Mouse (Mus musculus) kidney, postnatal 10 days (tissue): ENCODE data around the gene Psmb4.
"Not testable (repeated sequence)": the region's sequence is repeated elsewhere in the genome, so short reads cannot be mapped to it uniquely, and the experiment has no call there.

Experiments
- DNase-seq: peaks from one replicate; pipeline ENCODE4 v3.0.0; 2021; ENCODE audit warnings: mixed read lengths

Psmb4 gene

DNA sequence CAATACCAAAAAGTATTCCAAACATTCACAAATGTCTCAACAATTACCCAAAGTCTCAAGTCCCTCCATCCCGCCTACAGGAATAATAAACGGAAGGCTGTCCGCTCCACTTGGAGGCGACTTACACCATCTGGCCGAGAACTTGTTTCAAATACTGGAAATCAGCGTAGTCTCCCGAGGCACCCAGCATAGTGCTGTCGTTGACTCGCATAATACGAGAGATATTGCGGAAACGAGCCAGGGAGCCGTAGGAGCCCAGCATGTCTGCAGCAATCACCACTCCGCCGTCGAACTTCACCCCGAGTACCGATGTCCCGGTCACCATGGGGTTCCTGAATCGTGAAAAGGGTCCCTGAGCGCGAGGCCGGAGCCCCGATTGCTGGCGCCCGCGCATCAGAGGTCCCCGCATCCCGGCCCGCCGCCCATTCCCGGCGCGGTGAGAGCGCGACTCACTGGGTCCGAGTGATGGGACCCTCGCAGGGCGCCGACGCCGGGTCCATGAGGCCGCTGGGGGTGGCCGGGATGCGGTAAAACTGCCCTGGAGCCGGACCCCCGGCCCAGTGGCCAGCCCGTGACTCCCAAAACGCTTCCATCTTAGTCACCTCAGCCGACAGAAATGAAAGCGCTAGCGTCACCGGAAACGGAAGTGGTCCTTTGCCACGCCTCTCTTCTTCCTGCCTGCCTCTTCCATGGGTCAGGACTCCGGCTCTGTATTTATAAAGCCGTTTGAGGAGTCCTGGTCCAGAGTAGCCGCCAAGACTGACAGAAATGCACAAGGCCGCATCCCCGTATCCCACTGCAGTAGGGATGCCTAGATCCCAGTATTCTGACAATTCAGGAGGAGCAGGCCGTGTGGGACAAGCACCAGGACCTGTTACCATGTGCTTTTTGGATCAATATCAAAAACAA, at the start of gene Psmb4:
Gene Psmb4, minus strand, starts transcription at position 646 of the 909 bp plus-strand sequence.
- DNase-seq = peak; percentile 91

DNA sequence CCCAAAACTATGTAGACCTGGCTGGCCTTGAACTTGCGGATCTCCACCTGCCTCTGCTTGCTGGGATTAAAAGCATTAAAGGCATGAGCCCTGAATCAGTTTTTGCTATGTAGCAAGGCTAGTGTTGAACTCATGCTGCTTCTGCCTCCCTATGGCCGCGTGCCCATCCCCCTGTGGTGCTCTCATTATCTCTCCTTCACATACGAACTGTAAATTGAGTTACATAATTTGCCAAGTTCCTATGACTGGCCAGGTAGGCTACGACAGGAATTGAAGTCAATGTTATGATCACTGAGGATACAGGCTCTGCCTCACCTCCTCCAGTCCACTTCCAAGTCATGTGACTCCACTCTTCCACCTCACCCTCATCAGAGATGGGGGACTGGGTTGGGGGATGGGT, 49.4 kb upstream of the Psmb4 start:
- DNase-seq = not testable (repeated sequence)

DNA sequence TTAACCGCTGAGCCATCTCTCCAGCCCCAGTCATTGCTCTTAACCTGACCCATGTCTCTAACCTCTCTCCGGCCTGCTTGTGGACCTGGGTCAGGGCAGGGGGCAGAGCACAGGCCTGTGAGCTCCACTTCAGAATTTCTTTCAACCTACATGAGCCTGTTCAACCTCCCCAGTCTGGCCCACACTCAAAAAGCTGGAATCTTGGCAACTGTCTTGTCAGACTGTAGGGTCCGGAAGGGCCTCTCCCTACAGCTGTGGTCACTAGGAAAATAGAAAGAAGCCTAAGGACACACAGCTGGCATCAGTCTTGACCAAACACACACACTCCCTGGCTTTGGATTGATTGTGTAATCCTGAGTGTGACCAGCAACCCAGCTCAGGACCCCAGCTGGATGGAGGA, 48.6 kb upstream of the Psmb4 start:
- DNase-seq = peak; percentile 83

DNA sequence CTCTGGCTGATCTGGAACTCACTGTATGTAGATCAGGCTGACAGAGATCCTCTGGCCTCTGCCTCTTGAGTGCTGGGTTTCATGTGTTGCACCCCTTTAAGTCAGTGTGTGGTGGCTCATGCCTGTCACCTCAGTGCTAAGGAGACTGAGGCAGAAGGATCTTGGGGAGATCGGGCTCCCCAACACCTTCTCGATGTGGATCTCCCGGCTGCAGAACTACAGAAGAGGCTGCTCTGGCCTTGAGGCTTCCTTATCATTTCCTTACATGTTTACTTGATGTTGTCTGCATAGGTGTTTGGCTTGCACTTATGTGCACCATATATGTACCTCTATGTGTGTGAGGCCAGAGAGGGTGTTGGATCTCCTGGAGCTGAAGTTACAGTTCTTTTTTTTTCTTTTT, 47.8 kb upstream of the Psmb4 start:
- not testable (repeated sequence) for DNase-seq

DNA sequence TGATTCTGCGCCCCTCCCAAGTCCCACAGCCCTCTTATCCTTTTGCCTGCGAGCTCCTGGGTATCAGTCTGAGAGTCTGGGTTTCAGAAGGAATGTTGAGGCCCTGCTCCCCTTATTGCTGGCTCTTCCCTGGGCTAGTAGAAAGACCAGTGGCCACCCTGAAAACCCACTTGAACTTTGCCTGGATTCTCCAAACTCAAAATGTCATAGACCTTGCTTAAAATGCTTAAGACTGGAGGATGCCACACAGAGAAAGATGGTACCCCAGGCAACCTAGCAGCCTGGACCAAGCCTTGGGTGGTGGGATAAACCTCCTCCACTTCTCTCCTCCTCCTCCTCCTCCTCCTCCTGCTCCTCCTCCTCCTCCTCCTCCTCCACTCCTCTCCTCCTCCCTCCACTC, 46.8 kb upstream of the Psmb4 start:
- DNase-seq = not testable (repeated sequence)

DNA sequence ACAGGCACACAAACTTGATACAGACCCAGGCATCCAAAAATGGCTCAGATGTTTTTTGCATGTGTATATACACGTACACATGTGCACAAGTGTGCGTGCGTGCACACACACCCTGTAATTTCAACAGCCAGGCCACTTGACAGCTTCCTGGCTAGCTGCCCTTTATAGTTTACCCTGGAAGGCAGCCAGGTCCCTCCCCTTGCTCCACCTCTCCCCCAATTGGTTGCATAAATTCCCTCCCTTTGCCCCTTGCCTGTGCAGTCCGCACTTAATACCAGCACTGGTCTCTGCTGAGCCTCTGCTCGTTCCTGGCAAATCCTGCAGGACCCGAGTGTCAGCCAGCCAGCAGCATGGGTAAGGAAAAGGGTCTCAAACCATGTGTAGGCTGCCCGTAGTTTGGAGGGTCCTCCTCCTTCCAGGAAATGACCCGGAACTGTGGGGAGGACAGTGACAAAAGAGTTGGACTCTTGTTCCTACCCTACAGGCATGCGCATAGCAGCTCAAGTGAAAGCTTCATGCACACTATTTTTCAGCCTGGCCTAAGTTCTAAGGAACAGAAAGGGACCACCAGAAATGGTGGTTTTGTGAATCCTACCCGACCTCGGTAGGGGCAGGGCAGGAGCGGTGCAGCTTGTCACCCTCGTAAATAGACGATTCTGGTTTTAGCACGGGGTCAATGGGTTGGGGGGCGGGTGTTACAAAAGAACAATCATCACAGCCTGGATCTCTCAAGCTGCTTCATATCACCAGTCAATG, 46.2 kb upstream of the Psmb4 start, which contains the start of gene Selenbp1:
Gene Selenbp1, plus strand, starts transcription at position 248 of the 756 bp plus-strand sequence.
- DNase-seq = peak; percentile 93

DNA sequence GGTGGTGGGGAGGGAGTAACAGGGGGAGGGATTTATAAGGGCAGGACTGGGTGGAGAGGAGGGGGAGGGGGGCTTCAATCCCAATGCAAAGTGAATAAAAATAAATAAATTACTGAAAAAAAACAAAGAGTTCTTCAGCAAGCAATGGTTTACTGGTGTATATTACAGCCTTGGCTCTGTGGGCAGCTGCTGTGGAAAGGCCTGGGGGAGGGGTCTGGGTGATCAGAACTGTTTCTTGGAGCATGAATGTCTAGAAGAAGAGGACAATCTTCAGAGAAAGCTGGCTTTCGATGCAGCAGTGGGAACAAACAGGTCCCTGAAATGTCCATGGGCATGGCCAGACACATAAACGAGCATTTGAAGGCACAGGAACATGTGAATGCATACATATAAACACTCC, 45.5 kb upstream of the Psmb4 start:
- not testable (repeated sequence) for DNase-seq

DNA sequence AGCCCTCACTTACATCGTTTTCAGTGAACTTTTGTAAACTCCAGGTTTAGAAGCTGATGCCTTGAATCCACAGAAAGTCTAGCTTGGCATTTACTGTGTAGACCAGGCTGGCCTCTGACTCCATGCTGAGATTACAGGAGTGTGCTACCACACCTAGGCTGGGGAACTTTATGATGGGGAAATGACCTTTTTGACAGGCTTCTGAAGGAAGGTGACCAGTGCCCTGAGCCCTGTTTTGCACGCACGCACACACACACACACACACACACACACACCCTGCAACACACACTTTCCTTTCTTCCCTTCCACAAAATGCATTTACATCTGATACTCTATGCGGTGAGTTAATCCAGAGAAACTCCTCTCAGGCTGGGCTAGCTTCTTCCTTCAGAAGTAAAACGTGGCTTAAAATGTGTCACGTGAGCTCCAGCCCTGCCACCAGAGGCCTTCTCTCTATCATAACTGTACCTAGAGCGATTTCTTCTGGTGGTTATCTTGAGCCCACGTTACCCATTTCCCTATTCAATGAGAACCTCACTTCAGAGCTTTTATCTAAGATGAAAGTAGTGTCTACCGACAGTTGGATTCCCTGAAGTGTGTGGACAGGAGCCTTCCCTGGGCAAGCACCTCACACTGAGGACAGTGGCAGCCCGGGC, 44.8 kb upstream of the Psmb4 start:
- not testable (repeated sequence) for DNase-seq

DNA sequence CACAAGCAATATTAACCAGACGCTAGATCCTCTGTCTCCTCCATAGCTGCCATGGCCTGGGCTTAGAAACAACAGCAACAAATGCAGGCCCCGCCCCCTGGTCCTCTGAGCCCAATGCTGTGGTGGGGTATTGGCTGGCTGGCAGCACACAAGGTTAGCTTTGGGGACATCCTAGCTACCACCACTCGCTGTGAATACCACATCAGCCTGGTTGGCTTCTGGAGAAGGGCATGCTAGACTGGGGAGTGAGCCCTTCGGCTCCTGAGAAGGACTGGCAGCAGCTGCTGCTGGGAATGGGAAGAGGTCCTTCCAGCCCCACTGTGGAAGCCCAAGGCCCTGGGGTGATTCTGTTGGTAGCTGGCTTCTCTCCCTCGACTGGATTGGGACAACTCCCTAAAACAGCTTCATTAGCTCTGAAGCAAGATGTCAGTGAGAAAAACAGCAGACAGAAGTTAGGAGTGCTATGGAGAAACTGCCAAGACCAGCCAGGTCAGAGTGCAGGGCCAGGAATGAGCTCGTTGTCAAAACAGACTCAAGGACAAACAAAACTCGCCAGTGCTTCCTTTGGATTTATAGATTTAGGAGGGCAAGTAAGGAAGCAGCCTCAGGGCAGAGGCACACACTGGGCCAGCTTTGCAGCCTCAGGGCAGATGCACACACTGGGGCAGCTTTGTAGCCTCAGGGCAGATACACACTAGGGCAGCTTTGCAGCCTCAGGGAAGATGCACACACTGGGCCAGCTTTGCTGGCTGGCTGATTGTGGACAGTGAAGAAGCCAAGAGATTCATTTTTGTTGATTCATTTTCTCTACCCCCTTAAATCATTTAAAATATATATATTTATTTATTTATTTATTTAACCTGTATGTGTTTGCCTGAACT, 43.9 kb upstream of the Psmb4 start:
- peak; percentile 67 for DNase-seq

DNA sequence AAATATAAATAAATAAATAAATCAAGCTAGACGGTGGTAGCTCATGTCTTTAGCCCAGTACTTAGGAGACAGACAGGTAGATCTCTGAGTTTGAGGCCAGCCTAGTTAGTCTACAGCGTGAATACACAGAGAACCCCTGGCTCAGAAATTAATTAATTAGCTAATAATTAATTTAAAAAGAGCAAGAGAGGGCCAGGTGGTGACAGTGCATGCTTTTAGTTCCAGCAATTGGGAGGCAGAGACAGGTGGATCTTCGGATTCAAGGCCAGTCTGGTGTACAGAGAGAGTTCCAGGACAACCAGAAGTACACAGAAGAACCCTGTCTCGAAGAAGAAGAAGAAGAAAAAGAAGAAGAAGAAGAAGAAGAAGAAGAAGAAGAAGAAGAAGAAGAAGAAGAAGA, 42.2 kb upstream of the Psmb4 start:
- DNase-seq = not testable (repeated sequence)

DNA sequence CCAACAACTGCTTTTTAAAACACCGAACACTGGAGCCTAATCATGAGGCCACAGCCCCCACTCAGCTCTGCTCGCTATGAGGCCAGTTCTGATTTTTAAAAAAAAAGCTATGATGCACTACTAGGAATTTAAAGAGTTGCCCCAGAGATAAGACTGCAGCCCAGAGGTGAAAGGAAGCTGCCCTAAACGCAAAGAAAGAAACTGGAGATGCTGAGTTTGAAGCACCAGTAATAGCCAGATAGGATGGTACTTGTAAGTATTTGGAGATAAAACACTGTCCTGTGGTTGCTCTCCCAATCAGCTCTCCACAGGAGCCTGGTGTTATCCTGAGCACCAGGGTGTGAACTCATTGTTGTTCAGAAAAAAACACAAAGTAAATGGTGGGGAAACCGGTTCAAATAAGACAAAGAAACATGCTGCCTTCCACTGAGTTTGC, 39.6 kb upstream of the Psmb4 start:
- not testable (repeated sequence) for DNase-seq

DNA sequence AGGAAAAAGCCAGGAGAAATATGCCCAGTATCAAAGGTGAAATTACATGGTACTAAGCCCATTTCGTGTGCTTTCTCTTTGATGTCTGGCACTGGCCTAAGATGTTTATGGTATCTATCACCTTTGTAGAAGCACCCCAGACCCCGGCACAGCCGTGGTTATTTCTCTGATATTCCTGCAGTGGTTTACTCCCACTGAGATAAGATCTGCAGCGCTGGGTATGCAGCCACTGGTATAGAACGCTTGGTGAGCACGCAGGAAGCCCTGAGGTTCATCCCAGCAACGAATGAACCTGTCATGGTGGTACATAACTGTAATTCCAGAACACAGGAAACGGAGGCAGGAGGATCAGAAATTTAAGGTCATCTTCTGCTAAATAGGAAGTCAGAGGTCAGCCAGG, 37.9 kb upstream of the Psmb4 start:
- DNase-seq = no peak

DNA sequence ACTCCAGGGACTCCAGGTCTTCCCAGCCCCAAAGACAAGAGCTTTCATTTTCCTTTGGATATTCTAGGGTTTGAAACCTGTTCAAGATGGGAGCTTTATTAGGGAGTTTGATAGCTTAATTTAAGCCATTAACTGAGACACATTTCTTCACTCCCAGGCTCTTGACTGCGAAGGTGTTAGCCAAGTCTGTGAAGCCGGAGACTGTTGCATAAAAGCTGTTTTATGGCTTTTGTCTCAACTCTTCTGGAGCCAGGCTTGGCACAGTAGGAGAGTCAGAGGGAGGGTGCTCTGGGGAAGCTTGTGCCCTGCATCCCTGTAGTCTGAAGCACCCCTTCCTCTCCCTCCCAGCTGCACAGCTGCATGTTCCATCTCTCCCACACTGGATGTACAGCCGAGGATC, 35.6 kb upstream of the Psmb4 start:
- DNase-seq = no peak

DNA sequence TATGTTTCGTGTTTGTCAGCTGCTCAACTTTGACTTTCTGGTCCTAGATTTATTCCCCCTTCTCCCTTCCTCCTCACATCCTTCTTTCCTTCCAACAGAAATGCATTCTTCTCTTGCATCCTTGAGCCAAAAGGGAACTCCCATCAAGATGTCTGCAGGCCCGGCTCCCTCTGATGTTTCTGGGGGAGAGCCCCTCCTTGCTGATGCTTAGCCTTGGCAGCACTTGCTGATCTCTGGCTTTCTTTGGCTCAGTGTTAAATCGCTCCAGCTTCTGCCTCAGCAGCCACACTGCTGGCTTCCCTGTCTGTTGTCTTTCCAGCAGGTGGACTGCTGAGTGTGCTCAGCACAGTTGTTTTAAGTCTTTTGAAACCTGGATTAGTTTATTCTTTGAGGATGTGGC, 34.3 kb upstream of the Psmb4 start:
- DNase-seq = peak; percentile 28

DNA sequence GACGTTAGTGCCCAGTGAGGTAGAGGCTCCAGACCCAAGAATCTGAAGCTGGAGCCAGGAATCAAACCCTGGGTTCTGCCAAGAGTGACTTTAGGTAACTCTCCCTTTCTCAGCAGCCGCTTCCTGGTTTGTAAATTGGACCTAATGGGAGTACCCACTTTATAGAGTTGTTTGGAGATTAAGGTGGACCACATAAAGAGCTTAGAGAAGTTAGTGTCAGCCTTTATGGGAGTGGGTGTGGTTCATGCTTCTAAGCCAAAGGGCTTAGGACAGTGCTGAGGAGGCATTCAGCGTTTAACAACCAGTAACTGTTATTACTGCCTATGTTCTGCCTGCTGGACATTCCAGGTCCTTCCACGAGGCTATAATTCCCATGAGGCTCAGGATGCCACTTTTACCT, 32.1 kb upstream of the Psmb4 start:
- no peak for DNase-seq

DNA sequence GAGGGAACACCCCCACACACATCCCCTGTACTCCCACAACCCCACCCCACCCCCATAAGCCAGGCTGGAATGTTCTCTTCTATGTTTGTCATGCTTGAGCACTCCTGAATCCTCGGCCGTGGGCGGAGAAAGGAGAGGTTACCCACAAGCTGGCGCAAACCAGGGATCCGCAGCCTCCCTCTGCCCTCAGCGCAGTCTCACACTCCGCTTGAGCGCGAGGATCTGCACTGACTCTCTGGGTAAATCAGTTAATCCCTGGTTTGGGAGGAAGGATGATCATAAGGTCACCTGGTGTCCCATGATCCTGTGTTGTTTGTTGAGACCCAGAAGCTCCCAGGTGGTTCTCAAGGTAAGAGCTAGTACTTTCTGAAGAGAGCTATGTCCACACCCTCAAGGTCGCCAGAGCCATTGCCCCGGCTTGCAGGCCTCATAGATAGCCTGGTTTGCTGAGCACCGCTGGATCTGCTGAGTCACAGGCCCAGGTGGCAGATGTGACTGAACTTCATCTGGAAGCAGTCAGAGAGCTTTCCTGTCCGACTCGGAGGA, 31.1 kb upstream of the Psmb4 start:
- DNase-seq = peak; percentile 83

DNA sequence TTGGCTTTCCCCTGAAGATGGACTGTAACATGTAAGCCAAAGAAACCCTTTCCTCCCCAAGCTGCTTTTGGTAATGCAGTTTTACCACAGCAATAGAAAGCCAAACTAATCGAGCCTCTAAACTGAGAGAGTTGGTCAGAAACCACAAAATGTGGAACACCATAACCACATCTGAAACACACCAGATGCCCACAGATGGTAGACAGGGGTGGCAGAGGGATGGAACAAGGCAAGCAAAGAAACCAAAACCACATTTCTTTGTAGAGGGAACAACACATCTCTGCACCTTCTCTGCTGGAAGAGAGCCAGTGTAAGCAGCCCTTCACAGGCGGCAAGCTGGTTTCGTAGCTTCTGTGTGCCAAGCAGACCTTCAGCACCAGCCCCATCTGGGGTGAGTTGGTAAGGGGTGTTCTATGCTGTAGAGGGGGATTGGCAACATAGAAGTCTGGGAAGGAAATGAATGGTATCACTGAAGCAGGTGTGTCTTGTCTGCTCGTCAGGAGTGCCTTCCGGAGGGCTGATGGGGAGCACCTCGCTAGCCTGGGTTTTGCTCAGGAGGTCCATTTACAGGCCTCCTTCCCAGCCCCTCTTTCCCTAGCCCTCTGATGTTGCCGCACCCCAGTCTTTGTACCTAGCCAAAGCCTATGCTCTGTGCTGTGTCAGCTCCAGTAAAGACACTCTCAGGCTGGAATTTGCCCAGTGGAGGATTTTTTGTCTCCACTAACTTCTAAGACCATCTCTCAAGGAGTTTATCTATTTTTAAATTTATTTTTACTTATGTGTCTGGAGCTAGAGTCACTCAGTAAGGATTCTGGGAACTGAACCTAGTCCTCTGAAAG, 29.4 kb upstream of the Psmb4 start:
- peak; percentile 42 for DNase-seq

DNA sequence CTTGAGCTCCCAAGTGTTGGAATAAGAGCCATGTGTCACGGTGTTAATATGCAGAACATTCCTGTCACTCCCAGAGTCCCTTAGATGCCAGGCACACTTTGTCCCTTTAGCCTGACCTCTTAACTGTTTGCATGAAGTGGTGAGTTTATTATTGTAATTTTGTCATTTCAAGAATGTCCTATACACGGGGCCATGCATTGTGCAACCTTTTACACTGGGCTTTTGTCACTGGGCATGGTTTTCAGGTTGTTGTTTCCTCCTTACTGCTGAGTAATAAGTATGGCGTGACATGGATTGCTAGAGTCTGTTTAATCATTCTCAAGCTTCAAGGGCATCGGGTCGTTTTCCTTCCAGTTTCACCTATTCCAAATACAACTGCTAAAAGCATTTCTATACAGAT, 27.0 kb upstream of the Psmb4 start:
- peak; percentile 37 for DNase-seq

DNA sequence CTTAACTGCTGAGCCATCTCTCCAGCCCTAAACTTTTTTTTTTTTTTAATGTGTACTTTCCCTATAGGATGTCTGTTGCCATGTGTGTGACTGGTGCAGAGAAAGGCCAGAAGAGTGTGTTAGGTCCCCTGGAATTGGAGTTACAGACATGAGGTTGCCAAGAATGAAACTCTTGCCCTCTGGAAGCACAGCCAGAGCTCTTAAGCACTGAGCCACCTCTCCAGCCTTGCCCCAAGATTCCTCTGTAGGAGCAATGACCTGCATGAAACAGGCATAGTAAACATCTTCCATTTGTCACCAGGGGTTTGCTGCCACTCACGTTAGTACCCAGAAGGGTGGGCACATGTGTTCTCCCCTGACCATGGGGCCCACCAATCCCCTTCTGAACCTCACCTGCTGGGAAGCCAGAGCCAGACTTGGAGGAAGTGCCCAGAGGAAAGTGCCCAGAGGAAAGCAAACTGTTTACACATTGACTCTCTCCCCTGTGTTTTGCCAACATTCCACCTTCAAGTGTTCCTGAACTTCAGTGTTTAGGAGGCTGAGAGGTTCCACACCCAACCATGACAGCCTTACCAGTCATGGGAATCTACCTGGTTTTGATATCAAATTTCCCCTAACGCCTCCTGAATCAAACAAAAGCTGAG, 24.4 kb upstream of the Psmb4 start:
- no peak for DNase-seq

DNA sequence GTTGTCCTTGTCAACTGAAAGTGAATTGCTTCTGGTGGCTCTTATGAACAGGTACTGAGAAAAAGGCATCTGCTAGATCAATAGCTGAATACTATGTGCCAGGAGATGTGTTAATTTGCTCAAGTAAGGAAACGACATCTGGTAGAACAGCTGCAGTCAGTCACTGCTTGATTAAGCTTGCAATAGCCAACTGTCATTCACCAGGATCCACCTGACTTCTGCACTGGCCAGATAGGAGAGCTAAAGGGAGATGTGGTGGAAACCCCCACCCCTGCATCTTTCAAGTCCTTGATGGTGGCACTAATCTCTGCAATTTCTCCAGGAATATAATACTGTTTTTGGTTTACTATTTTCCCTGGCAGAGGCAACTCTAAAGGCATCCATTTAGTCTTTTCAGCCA, 19.7 kb upstream of the Psmb4 start:
- DNase-seq = no peak
